Mouse (Mus musculus) lung, postnatal 36 days (tissue): ENCODE results near the gene Gckr.

Experiments
- DNase-seq: peaks from one replicate; pipeline ENCODE4 v3.0.0; 2022; ENCODE audit warnings: mixed read lengths

The Gckr gene

DNA sequence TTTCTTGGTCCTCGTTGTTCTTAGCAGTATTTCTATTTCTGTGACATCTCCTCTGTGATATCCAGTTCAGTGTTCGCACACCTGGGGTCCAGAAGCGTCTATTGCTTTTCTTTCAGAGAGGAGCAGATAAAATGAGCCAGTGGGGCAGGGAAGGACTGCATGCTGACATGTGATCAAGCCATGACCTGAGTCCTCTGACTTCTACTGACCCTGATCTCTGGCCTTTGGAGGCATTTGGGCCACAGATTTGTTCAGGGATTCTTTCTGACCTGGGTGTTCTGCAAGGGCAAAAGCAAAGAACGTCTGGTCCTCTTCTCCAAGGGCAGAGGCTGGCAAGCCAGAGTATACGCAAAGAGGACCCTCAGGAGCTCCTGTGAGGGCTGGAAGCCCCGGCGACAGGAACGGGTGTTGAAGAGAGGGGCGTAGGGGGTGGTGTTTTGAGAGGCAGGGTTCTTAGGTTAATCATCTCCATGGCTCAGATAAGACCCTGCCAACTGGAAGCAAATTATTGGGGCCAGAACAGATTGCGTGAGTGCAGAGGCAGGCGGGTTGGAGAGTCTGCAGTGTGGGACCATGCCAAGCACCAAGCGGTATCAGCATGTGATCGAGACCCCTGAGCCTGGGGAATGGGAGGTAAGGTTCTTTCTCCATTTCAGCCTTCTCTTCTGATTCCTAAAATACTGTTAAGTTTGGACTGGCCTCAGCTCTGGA is at the start of gene Gckr:
Gene Gckr, plus strand, starts transcription at position 397 of the 711 bp plus-strand sequence.
- no peak for DNase-seq

DNA sequence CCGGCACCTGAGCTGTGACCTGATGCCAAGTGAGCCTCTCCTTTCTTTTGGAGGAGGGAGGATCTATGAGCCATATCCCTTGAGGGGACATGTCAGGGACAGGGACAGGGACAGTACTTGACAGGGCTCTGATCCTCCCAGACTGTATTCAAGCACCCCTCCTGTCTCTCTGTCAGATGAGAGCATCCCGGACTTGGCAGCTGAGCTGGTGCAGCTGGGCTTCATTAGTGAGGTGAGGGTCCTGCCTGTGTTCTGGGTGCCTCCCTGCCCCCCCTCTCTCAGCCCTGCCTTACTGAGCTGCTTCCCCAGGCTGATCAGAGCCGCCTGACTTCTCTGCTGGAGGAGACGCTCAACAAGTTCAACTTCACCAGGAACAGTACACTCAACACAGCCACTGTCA is 46.5 kb upstream of the Gckr start:
- no peak for DNase-seq

- peak; percentile 76 for DNase-seq
Observed at GRCm38 (mm10) chr5:31251541-31252101, 45.6 kb upstream of the Gckr start, which contains the start of gene Krtcap3. TSS of gene Krtcap3 (plus strand) at chr5:31251691.

- no peak for DNase-seq
Observed at GRCm38 (mm10) chr5:31252151-31252550, 45.1 kb upstream of the Gckr start.

- no peak for DNase-seq
Observed at GRCm38 (mm10) chr5:31252795-31253545, 44.3 kb upstream of the Gckr start.

GRCm38 (mm10) chr5:31253806-31254205 is 43.4 kb upstream of the Gckr start:
- no peak for DNase-seq

GRCm38 (mm10) chr5:31254452-31254851 is 42.8 kb upstream of the Gckr start:
- DNase-seq: peak; percentile 91

- DNase-seq: no peak
Observed at GRCm38 (mm10) chr5:31254901-31255300, 42.3 kb upstream of the Gckr start.

GRCm38 (mm10) chr5:31255381-31255780 is 41.9 kb upstream of the Gckr start:
- no peak for DNase-seq

- no peak for DNase-seq
Observed at GRCm38 (mm10) chr5:31255971-31256370, 41.3 kb upstream of the Gckr start.

GRCm38 (mm10) chr5:31257616-31258015 is 39.6 kb upstream of the Gckr start:
- DNase-seq: no peak

GRCm38 (mm10) chr5:31266101-31266500 is 31.1 kb upstream of the Gckr start:
- no peak for DNase-seq

DNA sequence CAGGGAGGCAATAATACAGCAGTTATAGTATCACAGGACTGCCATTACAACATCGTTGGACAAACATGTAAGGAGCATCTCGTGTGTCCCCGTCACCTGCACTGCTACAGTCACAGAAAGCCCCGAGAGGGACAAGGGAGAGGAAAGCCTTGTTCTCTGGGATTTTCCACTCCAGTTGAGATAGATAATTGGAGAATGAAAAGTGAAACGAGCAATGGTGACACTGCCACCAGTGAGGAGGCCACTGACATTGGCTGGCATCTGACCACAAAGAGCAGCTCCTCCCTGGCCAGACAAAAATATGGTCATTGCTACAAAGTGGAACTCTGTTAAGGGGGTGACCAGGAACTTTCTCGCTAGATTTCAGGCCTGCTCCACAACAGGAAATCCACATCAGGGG is 29.6 kb upstream of the Gckr start:
- DNase-seq: no peak

GRCm38 (mm10) chr5:31273018-31273417 is 24.2 kb upstream of the Gckr start:
- no peak for DNase-seq

- DNase-seq: no peak
Observed at GRCm38 (mm10) chr5:31279245-31279988, 17.8 kb upstream of the Gckr start.

DNA sequence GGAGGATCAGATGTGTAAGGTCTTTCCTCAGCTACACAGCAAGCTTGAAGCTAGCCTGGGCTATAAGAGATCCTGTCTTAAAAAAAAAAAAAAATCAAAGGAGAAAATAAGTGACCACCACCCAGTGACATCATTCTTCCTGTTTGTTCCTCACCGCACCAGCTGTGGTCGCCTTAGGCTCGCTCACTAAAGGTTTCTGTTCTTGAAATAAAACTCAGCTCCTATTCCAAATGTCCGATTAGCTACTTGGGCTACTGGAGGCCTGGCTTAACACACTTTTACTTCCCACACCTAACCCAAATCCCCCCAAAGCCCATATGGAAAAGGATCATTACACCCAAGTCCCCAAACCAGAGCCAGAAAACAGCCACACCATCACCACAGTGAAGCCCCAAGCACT is 9.0 kb upstream of the Gckr start:
- DNase-seq: peak; percentile 13

DNA sequence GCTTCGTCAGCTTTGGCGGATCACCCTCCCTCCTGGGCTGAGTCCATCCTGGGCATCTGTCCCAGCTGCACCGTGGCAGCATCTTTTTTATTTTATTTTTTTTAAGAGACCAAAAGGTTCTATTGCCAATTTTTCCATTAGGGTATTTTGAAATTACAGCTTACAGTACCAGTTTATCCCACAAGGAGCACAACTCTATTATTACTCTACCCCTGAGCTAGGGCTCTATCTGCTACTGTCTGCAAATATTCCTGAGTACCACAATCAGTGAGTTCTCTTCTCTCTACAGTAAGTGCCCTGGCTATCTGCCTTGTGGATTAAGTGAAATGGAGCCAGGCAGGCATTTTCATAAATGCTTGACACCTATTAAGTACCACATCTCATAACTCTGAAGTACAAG is 8.6 kb upstream of the Gckr start:
- DNase-seq: no peak

GRCm38 (mm10) chr5:31289626-31290230 is 7.5 kb upstream of the Gckr start:
- no peak for DNase-seq

DNA sequence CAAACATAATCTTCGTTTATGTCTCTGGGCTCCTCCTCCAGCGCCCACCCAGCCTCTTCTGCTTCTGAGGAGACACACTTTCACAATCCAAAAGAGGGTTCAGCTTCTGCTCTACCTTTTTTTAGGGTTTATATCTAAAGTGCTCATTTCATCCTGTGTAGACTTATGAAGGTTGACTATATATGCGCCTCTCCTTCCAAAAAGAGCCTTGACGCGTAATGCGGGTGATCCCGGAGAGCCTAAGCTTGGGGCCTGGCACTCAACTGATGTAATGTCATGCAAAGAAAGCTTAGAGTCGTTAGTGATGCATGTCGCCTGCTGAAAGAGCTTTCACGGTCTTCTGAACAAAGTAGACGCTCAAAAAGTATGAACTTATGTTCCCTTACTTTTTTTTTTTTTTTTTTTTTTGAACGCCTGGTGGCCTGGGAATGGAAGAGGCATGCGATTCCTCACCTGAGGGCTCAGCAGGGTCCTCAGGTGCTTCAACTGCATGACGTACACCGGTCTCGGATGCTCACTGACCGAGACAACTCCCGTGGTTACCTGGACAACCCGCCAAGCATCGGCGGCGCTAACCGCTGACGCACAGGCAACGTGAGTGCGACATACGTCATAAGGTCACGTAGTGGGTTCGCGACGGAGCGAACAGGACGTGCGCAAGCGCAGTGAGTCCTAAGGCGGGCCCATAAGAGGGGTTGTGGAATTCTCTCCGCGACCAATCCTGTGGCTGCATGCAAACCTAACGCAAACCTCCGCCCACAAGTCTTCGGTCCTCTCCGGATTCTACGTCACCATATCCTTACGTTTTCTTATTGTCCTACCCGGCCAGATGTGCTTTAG is 6.5 kb upstream of the Gckr start, which contains the start of gene Ift172:
Gene Ift172, minus strand, starts transcription at position 596 of the 840 bp plus-strand sequence.
- DNase-seq: peak; percentile 98

DNA sequence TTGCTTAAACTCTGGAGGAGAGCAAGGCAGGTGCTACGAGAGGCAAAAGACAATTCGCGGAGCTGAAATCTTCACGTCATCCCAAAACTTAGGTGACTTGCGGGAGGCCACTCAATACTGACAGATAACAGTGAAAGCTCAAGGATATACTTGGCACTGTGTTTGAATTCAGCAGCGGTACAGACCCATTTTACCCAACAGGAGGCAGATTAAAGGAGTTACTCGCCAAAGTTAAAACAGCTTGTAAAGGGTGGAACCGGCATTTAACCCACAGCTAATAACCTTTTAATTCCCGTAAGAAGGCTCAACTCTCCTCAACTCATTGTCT is 5.9 kb upstream of the Gckr start:
- DNase-seq: no peak

DNA sequence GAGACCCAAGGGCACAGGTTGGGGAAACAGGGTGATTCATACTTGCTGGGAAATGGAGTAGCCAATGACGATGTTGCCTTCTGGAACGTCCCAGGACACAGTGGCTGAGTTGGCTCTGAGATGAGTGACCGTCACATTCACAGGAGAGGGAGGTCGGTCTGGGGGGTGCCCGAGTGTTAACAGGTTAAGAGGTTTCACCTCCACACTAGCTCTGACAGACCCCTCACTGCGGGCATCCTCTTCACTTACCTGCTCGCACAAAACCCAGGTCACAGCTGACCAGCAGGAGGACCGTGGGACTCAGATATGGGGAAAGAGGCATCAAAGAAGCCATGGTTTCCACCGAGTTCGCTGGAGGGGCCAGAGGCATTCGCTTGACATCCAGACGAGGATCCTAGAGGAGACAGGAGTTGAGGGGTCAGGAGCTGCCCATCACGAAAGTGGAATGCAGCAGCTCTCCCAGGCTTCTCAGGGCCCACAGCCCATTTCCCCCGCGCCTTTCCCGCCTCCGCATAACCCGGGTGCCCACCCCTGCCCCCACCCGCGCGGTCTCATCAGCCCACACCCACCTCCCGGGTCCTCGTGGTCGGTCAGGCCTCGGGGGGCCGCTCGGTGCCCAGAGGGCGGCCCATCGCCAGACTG is 2.2 kb upstream of the Gckr start:
- no peak for DNase-seq
